Mouse (Mus musculus) neural tube, embryonic 11.5 days (tissue): ENCODE measurements around the gene Arl14ep. TPM values are rescaled to one million over a fixed set of nuclear protein-coding genes. Genes with fewer than 3 reads are reported as not detected.

ENCODE experiments used
- ATAC-seq: fragments of 200-750 bp; cut with Nextera tagmentation; 2 replicates; pipeline ENCODE4 v1.8.0; 2017; ENCODE audit warnings: moderate number of reproducible peaks, mild to moderate bottlenecking, moderate TSS enrichment, moderate library complexity; ENCODE audit not compliant: insufficient read depth, low FRiP score, low TSS enrichment
- DNase-seq: peaks from one replicate; pipeline ENCODE4 v3.0.0-alpha.2; 2015; ENCODE audit warnings: low spot score
- H3K27ac ChIP-seq: fragments of 300-500 bp; sonication (generic); 2 replicates; pipeline ENCODE4 v1.5.1; 2014; ENCODE audit warnings: low read depth, mild to moderate bottlenecking, low read length
- H3K27me3 ChIP-seq: fragments of 300-500 bp; sonication (generic); 2 replicates; pipeline ENCODE4 v1.6.1; 2014; ENCODE audit warnings: mild to moderate bottlenecking, low read length, mixed read lengths; ENCODE audit not compliant: control insufficient read depth, insufficient read depth
- H3K36me3 ChIP-seq: fragments of 300-500 bp; sonication (generic); 2 replicates; pipeline ENCODE4 v1.6.1; 2014; ENCODE audit warnings: mild to moderate bottlenecking, low read length, moderate library complexity, mixed read lengths; ENCODE audit not compliant: control insufficient read depth, insufficient read depth
- H3K4me1 ChIP-seq: fragments of 300-500 bp; sonication (generic); 2 replicates; pipeline ENCODE4 v1.6.1; 2014; ENCODE audit warnings: low read length, mixed read lengths; ENCODE audit not compliant: control insufficient read depth, insufficient read depth
- H3K4me2 ChIP-seq: fragments of 300-500 bp; sonication (generic); 2 replicates; pipeline ENCODE4 v1.6.1; 2014; ENCODE audit warnings: low read depth, mild to moderate bottlenecking, moderate library complexity
- H3K4me3 ChIP-seq: fragments of 300-500 bp; sonication (generic); 2 replicates; pipeline ENCODE4 v1.5.1; 2014; ENCODE audit warnings: low read depth, low read length
- H3K9ac ChIP-seq: fragments of 300-500 bp; sonication (generic); 2 replicates; pipeline ENCODE4 v1.6.1; 2014; ENCODE audit warnings: mild to moderate bottlenecking, low read length
- H3K9me3 ChIP-seq: fragments of 300-500 bp; sonication (generic); 2 replicates; pipeline ENCODE4 v1.6.1; 2016; ENCODE audit warnings: low read length; ENCODE audit not compliant: control insufficient read depth
- WGBS: fragments of 180-500 bp; shearing (Covaris S2); extraction: QIAGEN DNeasy Blood & Tissue Kit; methylation state at CpG from one replicate; pipeline ENCODE4 v1.1.7; 2014; 5-methylcytosine and 5-hydroxymethylcytosine counted together
- polyA plus RNA-seq: library from polyadenylated mRNA; unstranded; fragments of >200 nt; fragmentation: Nextera tagmentation; extraction: Ambion mirVana; gene quantifications from 2 replicates; pipeline ENCODE4 v1.2.1, GENCODE M21; 2014

Gene Arl14ep
- polyA plus RNA-seq, 1 experiment from 2014 or later = 53.8 TPM

DNA sequence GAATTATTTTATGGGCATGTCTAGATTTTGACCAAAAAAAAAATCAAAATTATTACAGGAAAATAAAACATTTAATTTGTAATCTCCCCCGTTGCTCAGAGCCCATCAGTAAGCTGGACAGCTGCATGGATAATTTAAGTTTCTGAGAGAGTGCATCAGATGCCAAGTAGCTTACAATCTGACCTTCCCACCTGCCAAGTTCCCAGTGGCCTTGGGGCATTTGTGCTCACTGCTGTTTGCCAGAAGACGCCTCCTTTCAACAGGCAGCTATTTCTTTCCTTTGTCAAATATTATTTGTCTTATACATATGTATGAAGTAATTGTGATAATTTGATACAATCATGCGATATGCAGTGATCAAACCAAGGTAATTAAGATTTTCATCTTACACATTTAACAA, 44.3 kb downstream of the Arl14ep start:
- WGBS = 78% methylated on average over 3 of the region's 3 CpGs
- no peaks in the 10 kb centered on the region for H3K36me3 ChIP-seq
- no peak overlapping the region for H3K4me2 ChIP-seq
- no peaks in the 10 kb centered on the region for H3K9me3 ChIP-seq
- H3K4me3 ChIP-seq = no peak overlapping the region
- no peaks in the 10 kb centered on the region for H3K27me3 ChIP-seq
- no peak overlapping the region for H3K27ac ChIP-seq
- H3K9ac ChIP-seq = no peak overlapping the region
- no peaks in the 10 kb centered on the region for H3K4me1 ChIP-seq
- ATAC-seq = no peak
- DNase-seq = no peak

Other genes with a start within 250 kb of the Arl14ep start
- gene Fshb, start 85.2 kb upstream of the Arl14ep start, polyA plus RNA-seq = not detected in 2 replicates